Mouse (Mus musculus) lung, adult 18-20 months (tissue): ENCODE measurements around the gene Gm37419.

ENCODE experiments used
- DNase-seq, 2 experiments: peaks; one replicate each; pipeline ENCODE4 v3.0.0; 2022; ENCODE audit warnings: mixed read lengths in 2 of 2

The Gm37419 gene

DNA sequence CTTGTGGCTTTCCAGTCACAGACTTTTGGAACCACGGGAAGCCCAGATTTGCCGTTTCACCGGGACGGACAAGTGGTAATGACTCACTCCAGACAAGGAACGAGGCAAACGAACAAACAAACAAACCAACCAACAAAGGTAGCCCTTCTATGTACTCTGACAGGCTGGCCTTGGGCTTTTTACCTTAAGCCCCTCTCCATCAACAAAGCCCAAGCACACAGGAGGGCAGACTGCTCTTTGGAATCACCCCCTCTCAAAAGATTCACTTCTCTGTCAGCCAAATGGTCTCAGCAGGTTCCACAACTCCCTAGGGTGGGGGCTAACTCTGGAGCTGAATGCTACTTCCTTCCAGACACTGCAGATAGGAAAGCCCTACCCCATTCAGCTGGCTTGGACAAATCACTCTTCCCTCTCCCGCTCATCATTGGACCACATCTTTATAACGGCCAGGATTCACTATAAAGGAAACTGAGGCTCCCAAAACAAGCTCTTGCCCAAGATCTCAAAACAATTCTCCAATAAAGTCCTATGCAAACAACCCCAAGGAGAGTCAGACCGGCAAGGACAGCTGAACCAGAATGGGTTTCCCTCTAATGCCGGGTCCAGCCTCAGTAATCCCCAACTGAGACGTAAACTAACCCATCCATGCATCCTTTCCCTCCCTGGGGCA, 7.9 kb upstream of the Gm37419 start:
- DNase-seq = no peak

DNA sequence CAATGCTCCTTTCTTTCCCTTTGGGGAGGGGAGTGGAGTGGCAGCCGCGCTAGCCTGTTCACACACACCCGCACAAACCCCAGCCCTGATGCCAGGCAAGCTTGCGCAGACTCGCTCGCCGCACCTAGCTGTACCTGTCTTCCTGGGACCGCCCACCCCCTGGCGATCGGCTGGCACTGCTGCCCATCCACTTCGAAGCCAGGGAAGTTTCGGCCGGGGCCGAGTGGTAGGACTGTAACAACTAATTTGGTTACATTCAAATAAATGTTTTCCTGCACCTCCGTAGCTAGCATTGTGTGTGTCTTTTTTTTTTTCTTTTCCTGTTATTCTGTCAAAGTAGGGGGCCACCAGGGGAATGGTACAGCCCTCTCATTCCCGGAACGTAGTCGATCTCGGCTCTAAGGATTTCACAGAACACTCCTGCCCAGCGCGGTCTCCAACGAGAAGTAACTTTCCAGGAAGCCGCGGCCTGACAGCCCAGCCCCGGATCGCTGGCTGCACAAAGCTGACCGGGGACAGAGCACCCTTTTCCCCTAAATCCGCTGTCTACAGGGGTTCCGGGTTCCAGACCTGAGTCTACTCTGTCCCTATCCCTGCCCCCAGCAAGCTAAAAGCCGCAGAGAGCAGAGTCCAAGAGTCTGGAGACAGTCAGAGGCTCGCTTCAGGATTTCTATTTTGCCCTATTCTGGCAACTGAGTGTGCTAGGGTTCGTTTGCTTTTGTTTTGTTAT, 7.1 kb upstream of the Gm37419 start:
- peak; percentile 57 to 61 for DNase-seq

DNA sequence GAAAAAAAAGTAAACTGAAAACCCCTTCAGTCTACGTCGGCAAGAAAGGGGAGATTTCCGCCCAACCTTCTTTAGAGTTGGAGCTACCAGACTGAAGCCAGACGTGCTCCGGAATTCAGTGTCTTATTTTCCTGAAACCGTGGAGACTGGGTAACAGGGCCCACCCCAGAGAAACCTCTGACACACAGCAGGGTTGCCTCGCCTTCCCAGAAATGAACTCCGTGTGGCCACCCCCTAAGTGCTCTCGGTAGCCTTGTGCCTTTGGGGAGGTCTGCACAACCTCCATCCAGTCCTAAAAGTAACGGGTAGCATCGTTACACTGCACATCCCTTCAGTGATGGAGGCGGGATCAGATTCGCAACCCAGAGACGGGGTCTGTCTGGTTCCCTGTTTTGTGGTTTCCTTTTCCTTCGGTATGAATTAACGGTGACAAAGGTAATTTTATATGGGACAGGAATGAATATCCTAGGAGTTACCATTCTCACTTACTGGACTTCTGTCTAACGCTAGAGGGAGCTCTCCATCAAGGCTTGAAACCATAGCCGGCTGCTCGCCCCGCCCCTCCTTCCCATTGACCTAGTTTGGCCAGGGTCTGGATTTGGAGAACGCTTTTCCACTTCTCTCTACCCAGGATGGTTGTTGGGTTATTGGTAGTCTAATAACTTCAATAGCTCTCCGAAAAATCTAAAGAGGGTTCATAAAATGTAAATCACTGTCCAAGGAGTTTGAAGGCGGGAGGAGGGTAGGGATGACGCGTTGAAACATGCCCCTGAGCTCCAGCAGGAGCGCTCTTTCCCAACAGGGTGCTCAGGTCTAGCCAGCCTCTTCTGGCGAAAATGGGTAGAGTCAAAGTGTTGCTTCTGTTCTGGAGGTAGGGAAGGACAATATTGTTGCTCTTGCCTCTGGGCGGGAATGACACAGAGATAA, 6.1 kb upstream of the Gm37419 start:
- peak; percentile 86 to 90 for DNase-seq

- DNase-seq = peak; percentile 69 to 76
Observed at GRCm38 (mm10) chr16:23982891-23983588, 5.2 kb upstream of the Gm37419 start.

- peak; percentile 90 to 91 for DNase-seq
Observed at GRCm38 (mm10) chr16:23984183-23984582, 4.1 kb upstream of the Gm37419 start.

- DNase-seq = peak; percentile 69 to 70
Observed at GRCm38 (mm10) chr16:23984760-23985466, 3.4 kb upstream of the Gm37419 start.

DNA sequence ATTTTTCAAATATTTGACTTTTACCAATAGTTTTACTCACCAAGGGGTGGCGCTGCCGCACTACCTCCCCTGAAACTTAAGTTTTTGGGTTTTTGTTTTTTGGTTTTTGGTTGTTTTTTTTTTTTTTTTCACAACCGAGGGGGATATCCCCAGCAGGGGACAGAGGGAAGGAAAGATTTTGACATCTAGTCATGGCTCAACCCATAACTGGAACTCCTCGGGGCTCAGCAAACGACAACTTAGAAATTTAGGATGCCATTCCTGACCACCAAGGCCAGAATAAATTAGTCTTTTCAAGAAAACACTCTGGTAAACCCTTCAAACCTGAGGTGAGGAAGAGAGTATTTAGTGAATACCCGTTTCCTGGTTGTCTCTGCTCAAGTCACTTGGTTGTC, 2.8 kb upstream of the Gm37419 start:
- peak in 1 of 2 experiments; percentile 65 for DNase-seq

DNA sequence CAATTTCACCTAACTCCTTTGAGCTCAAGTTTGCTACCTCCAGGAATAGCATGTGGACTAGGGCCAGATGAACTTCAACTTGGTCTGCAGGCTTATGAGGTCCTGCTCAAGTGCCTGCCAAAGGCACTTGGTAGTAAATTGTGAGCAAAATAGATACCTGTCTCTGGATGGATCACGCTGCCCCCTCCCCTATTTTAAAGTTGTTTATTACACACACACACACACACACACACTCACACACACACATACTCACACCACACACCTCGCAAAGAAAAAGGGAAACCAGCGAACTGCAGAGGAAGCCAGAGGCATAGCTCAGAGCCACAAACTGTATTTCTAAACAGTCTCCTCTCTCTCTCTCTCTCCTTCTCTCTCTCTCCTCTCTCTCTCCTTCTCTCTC, 2.1 kb upstream of the Gm37419 start:
- DNase-seq = no peak

DNA sequence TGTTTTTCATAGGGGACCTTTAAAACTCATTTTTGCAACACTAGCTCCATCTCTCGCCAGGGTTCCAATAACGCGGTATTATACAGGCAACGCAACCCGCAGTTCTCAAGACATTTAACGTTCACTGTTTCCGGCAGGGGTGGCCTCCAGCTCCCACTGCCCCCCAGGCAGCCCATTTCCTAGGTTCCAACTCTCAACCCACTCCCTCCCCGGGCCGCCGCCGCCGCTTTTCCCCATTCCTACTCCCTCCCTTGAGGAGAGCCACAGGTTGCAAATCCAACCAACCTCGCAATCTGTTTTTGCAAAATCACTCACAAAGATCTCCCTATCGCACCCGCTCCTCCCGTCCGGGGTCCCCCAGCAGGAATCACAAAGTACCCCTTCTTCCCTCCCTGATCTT, 1.4 kb upstream of the Gm37419 start:
- no peak for DNase-seq

DNA sequence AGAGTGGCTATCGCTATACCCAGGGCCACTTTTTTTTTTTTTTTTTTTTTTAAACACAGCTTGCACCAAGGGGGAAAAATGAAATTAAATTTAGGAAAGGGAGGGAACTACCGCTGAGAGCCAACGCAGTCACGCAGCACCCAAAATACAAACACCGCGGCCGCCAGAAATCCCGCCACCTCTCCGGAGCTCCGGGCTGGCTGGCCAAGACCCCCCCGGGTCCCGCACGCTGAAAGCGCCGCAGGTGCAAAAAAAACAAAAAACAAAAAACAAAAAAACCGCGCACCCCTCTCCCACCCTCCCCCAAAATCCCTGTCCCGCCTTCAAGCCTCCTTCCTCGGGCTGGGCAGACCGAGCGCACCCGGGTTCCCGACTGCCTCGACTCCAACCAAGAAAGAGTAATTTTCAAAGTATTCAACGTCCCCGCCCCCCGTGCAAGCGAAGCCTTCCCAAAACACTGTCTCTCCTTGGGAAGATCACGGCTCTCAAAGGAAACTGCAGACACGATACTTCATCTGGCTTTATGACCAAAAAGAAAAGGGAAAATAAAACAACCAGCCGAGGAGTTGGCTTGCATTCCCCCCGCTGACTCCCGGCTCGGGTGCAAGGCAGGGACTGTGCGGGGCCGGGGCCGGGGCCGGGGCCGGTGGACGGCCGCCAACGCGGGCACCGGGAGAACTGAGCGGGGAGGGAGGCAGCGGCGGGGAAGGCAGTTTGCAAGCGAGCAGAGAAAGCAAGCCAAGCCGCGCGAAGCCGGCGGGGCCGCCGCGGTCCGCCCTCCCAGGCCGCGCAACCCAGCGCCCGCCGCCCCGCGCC, 733 bp upstream of the Gm37419 start:
- DNase-seq = peak in 1 of 2 experiments; percentile 58

- no peak for DNase-seq
Observed at GRCm38 (mm10) chr16:23988157-23988465, 171 bp upstream of the Gm37419 start.

DNA sequence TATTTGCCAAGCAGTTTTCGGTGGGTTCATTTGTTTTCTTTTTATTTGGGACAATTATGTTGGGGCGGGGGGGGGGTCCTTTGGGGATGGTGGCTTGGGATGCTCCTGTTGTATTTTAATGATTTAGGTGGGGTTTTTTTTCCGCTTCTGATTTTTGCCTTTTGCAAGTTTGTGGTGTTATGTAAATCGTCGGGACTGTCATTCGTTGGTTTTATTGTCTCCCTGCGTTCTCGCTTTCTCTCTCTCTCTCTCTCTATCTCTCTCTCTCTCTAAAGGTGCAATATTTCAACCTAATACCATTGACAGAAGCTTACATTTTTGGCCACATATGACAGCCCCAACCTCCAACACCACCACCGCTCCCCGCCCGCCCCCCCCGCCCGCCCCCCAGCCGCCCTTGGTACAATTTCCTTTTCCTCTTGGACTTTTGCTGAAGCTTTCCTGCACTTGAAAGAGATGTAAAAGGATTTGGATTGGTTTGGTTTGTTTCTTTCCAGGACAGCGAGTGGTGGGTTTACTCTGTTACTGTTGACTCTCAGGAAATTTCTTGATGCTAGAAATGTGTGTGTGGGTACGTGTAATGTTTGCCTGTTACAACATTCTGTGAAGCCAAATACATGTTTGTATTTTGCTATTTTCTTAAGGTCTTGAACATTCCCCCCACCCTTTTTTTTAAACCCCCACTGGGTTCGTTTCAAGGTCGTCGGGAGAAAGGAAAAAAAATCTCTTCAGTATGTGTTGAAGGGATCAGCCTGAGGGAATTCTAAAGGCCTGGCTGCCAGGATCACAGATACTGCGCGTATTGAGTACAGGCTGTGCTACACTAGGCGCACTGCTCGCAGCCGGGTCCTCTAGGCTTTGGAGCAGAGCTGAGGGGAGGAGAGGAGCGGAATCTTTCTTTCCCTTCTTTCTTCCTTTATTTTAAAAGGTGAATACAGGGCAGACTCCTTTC, 1.2 kb downstream of the Gm37419 start:
- no peak for DNase-seq

DNA sequence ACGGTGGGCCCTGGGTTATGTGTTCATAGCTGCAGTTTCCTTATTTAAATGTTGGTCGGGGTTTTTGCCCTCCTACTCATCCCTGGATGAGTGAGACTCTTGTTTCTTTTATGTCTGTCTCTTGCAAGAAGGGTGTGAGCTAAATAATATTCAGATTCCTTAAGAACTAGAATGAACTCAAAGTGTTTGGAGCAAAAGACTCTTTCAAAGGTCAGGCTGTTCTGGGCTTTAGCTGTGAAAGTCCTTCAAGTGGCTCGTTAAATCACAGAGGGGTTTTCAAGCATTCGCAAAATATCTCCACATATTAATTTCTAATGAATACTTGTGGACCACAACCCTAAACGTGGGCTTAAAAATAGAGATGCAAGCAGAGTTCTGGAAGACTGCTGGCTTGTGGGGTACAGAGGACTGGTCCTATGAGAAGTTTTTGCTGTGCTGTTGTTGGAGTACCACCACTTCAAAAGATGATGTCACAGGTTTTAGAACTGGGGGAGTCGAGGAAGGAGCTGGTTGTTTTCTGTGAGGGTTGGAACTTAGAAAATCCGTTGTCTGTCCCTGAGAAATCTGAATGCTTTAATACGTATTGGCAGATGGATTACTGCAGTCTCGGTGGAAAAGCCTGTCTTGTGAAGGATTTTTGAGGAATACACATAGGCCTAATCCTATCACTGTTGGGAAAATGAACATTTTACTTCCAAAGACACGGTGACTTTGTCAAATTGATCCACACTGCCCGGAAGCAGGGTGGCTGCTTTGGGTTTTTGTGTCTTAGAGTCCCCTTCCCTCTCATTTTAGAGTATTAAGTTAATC, 2.1 kb downstream of the Gm37419 start:
- DNase-seq = no peak

GRCm38 (mm10) chr16:23991170-23991569, 2.9 kb downstream of the Gm37419 start:
- peak; percentile 87 to 92 for DNase-seq

- no peak for DNase-seq
Observed at GRCm38 (mm10) chr16:23991846-23992580, 3.7 kb downstream of the Gm37419 start.

DNA sequence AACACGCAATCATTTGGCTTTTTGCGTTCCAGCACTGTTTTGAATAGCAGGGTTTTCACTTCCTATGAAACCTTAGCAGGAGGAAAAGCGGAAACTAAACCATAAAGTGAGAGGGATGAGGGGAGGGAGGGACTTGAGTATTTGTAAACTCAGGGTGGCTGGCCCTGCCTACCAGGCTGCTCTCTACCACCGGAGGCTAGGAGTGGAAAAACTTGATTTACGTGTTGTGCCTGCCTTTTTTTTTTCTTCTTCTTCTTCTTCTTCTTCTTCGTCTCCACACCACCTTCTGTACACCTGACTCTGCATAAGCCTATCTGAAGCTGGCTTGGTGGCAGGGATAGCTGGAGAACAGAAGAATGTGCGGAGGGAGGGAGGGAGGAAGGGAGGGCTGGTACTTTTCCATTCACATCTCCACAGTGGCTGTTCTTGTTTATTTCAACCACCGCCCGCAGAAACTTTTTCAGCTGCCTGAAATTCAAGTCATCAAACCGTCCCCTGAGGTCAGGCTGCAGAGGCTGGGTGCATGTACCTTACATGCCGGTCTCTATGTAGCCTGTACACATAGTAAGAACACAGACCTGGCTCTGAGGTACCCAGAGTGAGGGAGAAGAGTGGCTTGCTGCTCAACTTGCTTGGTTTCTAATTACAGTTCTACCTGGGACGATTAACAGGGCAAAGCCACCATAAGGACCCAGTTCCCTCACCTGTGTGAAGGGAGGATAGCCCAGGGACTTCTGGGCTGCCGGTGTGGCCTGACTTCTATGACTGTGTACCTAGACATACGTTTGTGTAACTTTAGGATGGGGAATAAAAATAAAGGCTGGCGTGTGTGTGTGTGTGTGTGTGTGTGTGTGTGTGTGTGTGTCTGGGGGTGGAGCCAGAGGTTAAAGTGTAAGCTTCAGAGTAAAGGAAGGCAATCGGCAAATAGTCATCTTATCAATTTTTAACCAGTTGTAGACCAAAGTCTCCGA, 5.4 kb downstream of the Gm37419 start:
- DNase-seq = peak; percentile 64 to 79

DNA sequence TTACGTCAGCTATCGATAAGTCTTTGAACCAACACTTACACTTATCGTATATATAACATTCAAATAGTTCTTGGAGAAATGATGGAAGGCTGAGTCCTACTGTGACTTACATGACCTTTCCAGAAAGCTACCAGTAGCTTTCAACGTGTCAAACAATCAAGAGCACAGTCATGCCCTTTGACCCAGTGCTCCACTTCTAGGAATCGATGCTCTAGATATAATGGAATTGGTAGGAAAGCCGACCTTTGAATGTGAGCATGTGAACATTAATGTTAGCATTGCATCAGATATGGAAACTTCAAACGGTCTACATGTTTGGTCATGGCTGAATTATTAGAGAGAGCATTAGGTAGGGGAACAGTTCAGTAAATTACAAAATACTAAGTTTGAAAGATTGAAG, 8.1 kb downstream of the Gm37419 start:
- no peak for DNase-seq
